Mouse (Mus musculus) kidney, adult 18-20 months (tissue): ENCODE results near the gene Zbp1.
A peak's percentile ranks its signal among the peaks of the same experiment; 100 is the strongest.

Experiments used
- DNase-seq: peaks from one replicate; pipeline ENCODE4 v3.0.0; 2021

Gene Zbp1

GRCm38 (mm10) chr2:173218416-173219141 is at the start of gene Zbp1:
TSS of gene Zbp1 (minus strand) at chr2:173218923.
- DNase-seq = peak; percentile 2

- no peak for DNase-seq
These were observed 48.8 kb upstream of the Zbp1 start for GRCm38 (mm10) chr2:173267562-173267961.

DNA sequence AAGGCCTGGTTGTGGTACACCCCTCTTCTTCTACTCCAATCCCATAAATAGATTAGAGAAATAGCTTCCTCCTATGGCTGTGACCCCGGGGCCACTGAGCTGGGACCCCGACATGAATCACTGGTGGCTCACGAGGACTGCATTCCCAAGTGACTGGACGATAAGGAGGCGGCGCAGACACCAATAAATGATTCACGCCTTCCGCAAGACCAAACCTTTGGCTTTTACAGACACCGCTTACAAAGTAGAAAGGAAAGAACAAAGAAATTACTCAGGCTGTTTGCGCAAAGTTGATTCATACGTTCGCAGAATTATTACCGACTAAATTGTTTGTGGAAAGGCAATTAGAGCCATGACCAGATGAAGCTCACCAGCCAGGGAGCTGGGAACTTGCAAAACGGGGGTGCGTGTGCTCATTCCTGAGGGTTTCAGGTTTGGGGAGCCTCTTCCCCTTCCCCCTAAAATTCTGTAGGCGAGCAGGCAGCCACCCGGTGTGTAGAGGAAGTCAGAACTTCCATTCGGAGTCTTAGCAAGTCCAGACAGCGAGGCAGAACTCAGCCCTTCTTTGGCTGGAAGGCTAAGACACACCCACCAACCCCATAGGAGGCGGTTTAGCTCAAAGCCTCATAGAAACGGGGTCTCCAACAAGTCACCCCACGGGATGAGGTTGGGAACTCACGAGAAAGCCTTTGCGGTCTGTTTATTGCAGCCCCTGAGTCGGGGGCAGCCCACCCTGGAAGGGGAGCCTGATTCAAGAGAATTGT is 47.8 kb upstream of the Zbp1 start:
- DNase-seq = no peak

- DNase-seq = no peak
These were observed 46.9 kb upstream of the Zbp1 start for GRCm38 (mm10) chr2:173265468-173266265.

DNA sequence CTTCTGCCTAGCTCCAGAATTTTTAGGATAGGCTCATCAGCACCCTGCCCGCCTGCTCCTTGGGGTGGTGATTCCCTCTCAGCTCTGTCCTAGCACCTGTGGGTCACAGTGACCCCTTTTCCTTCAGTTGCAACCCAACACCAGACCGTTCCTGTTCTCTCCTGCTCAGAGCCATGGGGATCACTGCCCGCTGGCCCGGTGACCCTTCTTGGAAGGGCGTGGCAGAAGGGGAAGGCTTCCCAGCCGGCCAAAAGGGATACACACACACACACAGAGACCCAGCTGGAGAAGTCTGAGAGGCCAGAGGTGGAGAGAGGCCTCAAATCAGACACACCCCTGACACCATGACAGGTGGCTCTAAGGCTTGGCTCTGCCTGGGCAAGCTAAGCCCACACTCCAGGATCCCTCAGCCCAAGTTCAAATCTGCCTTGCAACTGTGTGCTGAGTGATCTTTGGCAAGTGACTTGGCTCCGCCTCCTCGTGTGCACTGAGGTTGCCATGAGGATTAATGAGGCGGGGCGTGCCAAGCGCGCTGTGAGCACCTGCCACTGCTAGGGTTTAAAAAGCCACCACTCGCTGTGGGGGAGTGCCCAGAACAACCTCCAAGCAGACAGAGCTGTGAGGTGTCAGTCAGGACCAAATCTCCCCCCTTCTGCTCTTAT is 45.9 kb upstream of the Zbp1 start:
- peak; percentile 81 for DNase-seq

DNA sequence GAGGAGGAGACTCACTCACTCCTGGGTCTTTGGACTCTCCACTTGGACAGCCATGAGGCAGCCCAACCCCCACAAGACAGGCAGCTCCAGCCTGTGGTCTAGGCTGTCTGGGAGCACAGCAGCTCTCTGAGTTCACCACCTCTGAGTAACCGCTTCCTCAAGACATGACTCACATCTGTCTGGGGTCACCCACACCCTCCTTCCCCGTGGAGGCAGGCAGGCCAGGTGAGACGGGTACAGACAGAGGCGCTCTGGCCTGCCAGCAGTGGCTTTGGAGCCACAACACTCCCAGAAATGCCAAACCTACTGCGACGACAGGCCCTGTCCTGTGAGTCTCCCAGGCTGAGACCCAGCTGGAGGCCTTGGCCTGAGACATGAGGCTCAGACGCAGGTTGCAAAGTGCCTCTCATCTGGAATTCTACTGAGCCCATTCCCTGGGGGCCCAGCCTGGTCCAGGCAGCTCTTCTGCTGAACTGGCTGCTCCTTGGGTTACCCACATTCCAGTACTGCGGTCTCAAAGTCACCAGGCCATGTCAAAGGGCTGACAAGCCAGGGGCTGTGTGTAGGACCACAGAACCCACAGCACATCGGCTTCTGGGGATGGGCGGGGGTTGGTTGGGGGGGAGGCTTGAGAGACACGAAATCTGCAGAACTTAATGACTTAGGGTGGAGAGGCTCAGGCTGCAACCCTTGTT is 45.1 kb upstream of the Zbp1 start:
- peak; percentile 50 for DNase-seq

DNA sequence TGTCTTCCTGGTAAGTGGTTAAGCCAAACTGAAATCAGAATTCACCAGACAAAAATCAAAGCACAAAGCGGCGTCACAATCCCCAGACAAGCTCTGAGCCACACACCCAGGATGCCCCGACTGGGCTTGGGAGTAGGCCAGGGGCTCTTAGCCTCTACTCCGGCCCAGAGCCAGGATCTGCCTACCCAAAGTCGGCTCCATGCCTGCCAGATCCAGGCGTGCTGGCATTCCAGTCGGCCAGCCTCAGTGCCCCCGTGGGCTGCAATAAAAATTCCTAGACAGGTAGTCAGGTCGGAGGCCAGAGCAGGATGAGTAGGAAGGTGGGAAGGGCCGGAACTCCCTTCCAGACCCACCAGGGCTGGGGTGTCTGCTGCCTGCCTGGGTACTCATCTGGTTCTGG is 42.8 kb upstream of the Zbp1 start:
- peak; percentile 66 for DNase-seq

- no peak for DNase-seq
These were observed 39.9 kb upstream of the Zbp1 start for GRCm38 (mm10) chr2:173258459-173259091.

DNA sequence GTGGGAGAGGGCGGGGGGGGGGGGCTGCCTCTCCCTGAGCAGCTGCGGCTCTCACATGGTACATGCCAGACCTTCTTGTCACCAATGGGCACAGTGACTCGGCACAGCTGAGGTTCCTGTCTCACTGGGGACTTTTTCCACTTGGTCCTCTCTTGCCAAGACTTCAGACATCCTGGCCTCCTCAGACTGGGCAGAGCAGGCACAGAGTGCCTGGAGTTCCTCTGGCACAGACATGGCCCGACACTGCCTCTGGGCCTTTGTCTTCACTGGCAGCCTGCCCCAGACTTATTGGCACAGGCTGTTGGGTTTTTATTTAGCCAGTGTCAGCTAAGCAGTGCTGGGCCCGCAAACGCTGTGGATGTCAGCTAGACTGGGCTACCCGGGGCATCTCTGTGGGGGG is 38.9 kb upstream of the Zbp1 start:
- peak; percentile 85 for DNase-seq

- DNase-seq = no peak
These were observed 37.8 kb upstream of the Zbp1 start for GRCm38 (mm10) chr2:173256552-173256949.

GRCm38 (mm10) chr2:173255810-173256551 is 37.3 kb upstream of the Zbp1 start:
- no peak for DNase-seq

DNA sequence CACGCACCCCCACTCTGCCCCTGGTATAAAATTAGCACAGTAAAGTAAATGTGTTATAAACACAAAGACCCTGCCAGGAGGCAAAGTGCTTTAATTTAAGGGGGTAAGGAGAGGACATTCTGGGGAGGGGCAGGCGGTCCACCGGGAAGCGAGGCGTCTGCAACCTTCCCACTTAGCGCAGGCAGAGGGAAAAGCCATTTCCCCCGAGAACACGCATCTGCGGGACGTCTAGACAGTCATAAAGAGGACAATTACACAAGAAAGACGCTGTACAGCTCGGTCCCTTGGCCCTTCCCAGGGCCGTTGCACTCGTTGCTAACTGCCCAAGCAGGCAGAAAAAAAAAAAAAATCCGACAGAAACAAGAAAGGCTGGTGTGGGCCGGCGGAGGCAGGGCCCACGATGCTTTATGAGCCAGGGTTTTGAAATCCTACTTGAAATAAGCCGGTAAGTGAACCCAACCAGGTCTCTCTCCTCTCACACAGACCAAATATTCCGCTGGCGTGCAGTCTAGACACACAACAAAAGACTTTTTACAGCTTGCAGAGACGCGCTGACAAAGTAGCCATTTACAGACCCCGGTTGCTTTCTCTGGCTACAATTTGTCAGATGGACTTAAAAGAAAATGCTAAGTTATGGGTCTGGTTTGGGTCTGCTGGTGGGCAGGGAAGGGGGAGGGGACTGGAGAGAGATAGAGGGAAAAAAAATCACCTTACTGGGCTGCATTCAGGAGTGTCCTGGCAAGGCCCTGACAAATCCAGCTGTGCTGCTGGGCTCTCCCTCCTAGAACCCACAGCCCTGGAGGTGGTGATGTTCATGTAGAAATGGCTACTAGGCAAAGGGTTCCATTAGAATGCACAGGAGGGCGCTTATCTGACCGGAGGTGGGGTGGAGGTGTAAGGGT is 35.3 kb upstream of the Zbp1 start:
- DNase-seq = peak; percentile 58

- DNase-seq = peak; percentile 54
These were observed 33.0 kb upstream of the Zbp1 start for GRCm38 (mm10) chr2:173251675-173252074.

GRCm38 (mm10) chr2:173251133-173251532 is 32.4 kb upstream of the Zbp1 start:
- DNase-seq = peak; percentile 44

- no peak for DNase-seq
These were observed 31.7 kb upstream of the Zbp1 start for GRCm38 (mm10) chr2:173250411-173250810.

DNA sequence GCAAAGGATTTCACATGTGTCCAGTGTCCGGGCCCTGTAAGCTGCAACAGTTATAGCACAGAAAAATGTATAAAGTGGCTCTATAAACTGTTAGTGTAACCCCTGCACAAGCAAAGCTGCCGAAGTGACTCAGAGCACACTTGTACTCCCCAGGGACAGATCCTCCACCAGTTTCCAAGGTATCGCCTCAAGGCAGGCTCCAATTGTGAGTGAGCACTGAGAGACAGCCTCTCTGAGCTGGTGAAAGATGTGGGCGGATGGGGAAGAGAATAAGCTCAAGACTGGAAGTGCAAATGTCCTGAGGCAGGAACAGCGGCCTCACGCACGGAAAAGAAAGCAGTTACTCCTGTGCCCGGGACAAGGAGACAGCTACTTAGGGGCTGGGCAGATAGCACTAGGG is 31.2 kb upstream of the Zbp1 start:
- no peak for DNase-seq

- no peak for DNase-seq
These were observed 30.7 kb upstream of the Zbp1 start for GRCm38 (mm10) chr2:173249386-173249785.

- DNase-seq = no peak
These were observed 30.1 kb upstream of the Zbp1 start for GRCm38 (mm10) chr2:173248822-173249221.

DNA sequence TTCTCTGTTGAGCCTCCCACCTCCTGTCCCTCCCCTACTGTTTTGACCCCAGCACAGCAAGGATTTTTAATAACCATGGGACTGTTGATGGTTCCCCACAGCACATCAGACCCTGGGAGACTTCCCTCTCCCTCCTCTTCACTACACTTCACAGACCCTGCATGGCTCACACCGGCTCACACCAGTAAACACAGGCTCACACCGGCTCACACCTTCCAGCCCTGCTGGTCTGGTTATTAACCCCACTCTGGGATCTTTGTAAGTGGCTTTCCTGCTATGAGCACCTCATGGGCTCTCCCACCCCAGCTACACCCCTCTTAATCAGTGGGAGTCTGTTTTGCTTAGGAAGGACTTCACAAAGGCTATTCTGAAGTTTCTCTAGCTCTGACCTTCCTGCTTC is 29.2 kb upstream of the Zbp1 start:
- DNase-seq = peak; percentile 55

DNA sequence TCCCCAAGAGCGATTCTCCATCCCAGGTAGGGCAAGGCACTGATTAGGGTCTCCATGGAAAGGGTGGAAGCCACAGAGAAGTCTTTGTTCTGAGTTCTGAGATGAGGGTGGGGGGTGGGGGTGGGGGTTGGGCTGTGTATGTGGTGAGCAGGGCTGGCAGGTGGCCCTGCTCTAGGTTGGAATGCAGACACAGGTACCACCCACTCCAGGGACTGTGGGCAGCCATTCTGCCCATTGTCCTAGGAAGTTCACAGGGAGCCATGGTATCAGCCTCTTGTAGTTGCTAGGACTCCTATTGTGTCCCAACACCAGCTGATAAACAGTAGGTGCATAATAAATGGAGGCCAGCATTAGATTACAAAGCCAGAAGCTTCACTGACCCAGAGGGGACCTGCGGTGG is 28.5 kb upstream of the Zbp1 start:
- no peak for DNase-seq
